Mouse (Mus musculus) heart, postnatal 0 days (tissue): ENCODE measurements around the gene OR5BS1P.

Experiments used
- CTCF ChIP-seq: IDR thresholded peaks from 2 replicates; pipeline ENCODE4 v1.5.1; 2016; ENCODE audit warnings: antibody characterized with exemption, control low read depth, low read depth
- EP300 ChIP-seq: IDR thresholded peaks from 2 replicates; pipeline ENCODE4 v1.6.1; 2016; ENCODE audit warnings: antibody characterized with exemption, low read depth

GRCm38 (mm10) chr15:98469596-98469995 lies at the start of gene OR5BS1P:
- TF ChIP-seq CTCF (no peak), EP300 (no peak)
